Mouse (Mus musculus) hindbrain, embryonic 14.5 days (tissue): ENCODE results near the gene Mynn. TPM values are rescaled to one million over a fixed set of nuclear protein-coding genes. Genes with fewer than 3 reads are reported as not detected.

Experiments used
- ATAC-seq: fragments of 200-750 bp; cut with Nextera tagmentation; 2 replicates; pipeline ENCODE4 v1.8.0; 2017; ENCODE audit warnings: moderate number of reproducible peaks, mild to moderate bottlenecking, moderate TSS enrichment, moderate library complexity; ENCODE audit not compliant: low FRiP score
- DNase-seq: peaks from one replicate; pipeline ENCODE4 v3.0.0-alpha.2; 2015; ENCODE audit warnings: low spot score
- H3K27ac ChIP-seq: fragments of 300-500 bp; sonication (generic); 2 replicates; pipeline ENCODE4 v1.5.1; 2014; ENCODE audit warnings: mild to moderate bottlenecking, moderate library complexity
- H3K27me3 ChIP-seq: fragments of 300-500 bp; sonication (generic); 2 replicates; pipeline ENCODE4 v1.6.1; 2014; ENCODE audit warnings: mild to moderate bottlenecking, low read length, mixed read lengths; ENCODE audit not compliant: control insufficient read depth, insufficient read depth
- H3K36me3 ChIP-seq: fragments of 300-500 bp; sonication (generic); replicated peaks from 2 replicates; pipeline ENCODE4 v1.6.1; 2014; ENCODE audit not compliant: control insufficient read depth, insufficient read depth
- H3K4me1 ChIP-seq: fragments of 300-500 bp; sonication (generic); replicated peaks from 2 replicates; pipeline ENCODE4 v1.6.1; 2014; ENCODE audit warnings: antibody characterized with exemption, low read length, mixed read lengths; ENCODE audit not compliant: control insufficient read depth, insufficient read depth
- H3K4me2 ChIP-seq: fragments of 300-500 bp; sonication (generic); replicated peaks from 2 replicates; pipeline ENCODE4 v1.6.1; 2014; ENCODE audit warnings: mild to moderate bottlenecking, moderate library complexity
- H3K4me3 ChIP-seq: fragments of 300-500 bp; sonication (generic); replicated peaks from 2 replicates; pipeline ENCODE4 v1.5.1; 2014; ENCODE audit warnings: mild to moderate bottlenecking, low read length
- H3K9ac ChIP-seq: fragments of 300-500 bp; sonication (generic); 2 replicates; pipeline ENCODE4 v1.6.1; 2014
- H3K9me3 ChIP-seq: fragments of 300-500 bp; sonication (generic); 2 replicates; pipeline ENCODE4 v1.6.1; 2016; ENCODE audit warnings: low read length; ENCODE audit not compliant: control insufficient read depth
- WGBS: fragments of 180-500 bp; shearing (Covaris S2); extraction: QIAGEN DNeasy Blood & Tissue Kit; methylation state at CpG from one replicate; pipeline ENCODE4 v1.1.7; 2014; 5-methylcytosine and 5-hydroxymethylcytosine counted together
- polyA plus RNA-seq: library from polyadenylated mRNA; unstranded; fragments of >200 nt; fragmentation: Nextera tagmentation; extraction: Ambion mirVana; gene quantifications from 2 replicates; pipeline ENCODE4 v1.2.1, GENCODE M21; 2014

Mynn gene
- polyA plus RNA-seq, 1 experiment from 2014 or later, result 33.5 TPM

DNA sequence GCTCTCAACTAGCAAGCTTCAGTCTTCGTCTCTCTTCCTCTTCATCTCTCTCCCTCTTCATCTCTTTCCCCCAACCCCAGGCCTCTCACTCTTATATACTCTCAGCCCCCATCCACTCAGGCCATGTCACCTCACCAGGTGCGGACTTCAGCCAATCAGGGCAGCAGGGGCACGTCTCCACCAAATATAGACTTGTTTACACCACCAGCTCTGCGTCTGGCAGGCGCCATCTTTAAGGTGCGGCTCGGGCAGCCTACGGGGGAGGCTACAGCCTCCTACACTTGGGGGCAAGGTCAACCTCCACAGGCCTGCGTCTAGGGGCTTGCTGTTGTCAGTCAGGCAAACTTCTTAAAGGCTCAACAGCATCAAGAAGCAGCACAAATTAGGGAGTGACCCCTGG, 56.6 kb downstream of the Mynn start:
- no peaks in the 10 kb centered on the region for H3K9me3 ChIP-seq
- no peak overlapping the region for H3K27ac ChIP-seq
- no peak for ATAC-seq
- 89% methylated on average over 9 of the region's 9 CpGs for whole genome bisulfite sequencing
- no peak overlapping the region for H3K4me2 ChIP-seq
- no peak overlapping the region for H3K4me3 ChIP-seq
- no peaks in the 10 kb centered on the region for H3K4me1 ChIP-seq
- DNase-seq, result no peak
- no peaks in the 10 kb centered on the region for H3K36me3 ChIP-seq
- no peak overlapping the region for H3K9ac ChIP-seq
- H3K27me3 ChIP-seq, result no peaks in the 10 kb centered on the region

Other genes starting within 250 kb of the Mynn start
- 12.6 and 13.7 TPM in 2 replicates for gene Mecom, start 54.1 kb upstream of the Mynn start, polyA plus RNA-seq
- gene Actrt3, start 2.1 kb upstream of the Mynn start, polyA plus RNA-seq, result 0.65 and 0.74 TPM in 2 replicates
- 0.08 TPM in 1 of 2 replicates, not detected in the other for gene Lrriq4, start 42.4 kb downstream of the Mynn start, polyA plus RNA-seq
- 1.7 and 2.9 TPM in 2 replicates for gene Lrrc34, start 45.8 kb downstream of the Mynn start, polyA plus RNA-seq
- gene Lrrc31, start 97.8 kb downstream of the Mynn start, polyA plus RNA-seq, result not detected in 2 replicates
- not detected in 2 replicates for gene Samd7, start 144.2 kb downstream of the Mynn start, polyA plus RNA-seq
- 90.4 and 95.6 TPM in 2 replicates for gene Sec62, start 190.8 kb downstream of the Mynn start, polyA plus RNA-seq